Comparison of ENCODE assay signal across 26 mouse cellular contexts in genomic region chr10:67176932-67177331, GRCm38 (mm10).
DNase-seq lines count a peak whose midpoint lies in the region; ATAC-seq and TF ChIP-seq lines count a peak whose summit lies in the region.
"Had no signal": no experiment of that assay in that cellular context is flagged by ENCODE, and none has a peak within 500 bp of the region (broad histone marks: within the 10 kb centered on the region; RNA-seq: fewer than 3 reads in every experiment).

No protein-coding gene starts in this region.

- TF ChIP-seq RAD21 in MEL (IDR thresholded peaks at IDR 0.05; ENCODE audit: low read depth, low read length), result no peak

- peaks cover 36% of the 10 kb centered on the region for H3K4me1 ChIP-seq in liver, embryonic 12.5 days
- peaks cover 13% of the 10 kb centered on the region for H3K4me1 ChIP-seq in liver, embryonic 11.5 days (replicated peaks; ENCODE audit: control insufficient read depth, insufficient read depth, low read length)
- H3K4me1 ChIP-seq in MEL (ENCODE audit: control insufficient read depth in 1 of 2, insufficient read depth in 2 of 2, low read length in 2 of 2), result peaks cover 4 to 7% of the 10 kb centered on the region in 2 experiments; a peak in 2 of 4 replicates
- H3K4me1 ChIP-seq in intestine, embryonic 15.5 days (replicated peaks), result peaks cover 5% of the 10 kb centered on the region; the same call in 1 of the 2 replicates
- peaks cover 31% of the 10 kb centered on the region for H3K4me1 ChIP-seq in liver, postnatal 0 days (ENCODE audit: insufficient read depth)

- TF ChIP-seq EP300 in MEL (IDR thresholded peaks at IDR 0.05; ENCODE audit: low read depth in 1 of 2, low read length in 2 of 2), result 0 out of 4 replicates have a peak, but pooled peaks of 1 of the 2 experiments have one; percentile 36
- no peak for TF ChIP-seq EP300 in liver, postnatal 0 days (IDR thresholded peaks at IDR 0.05; ENCODE audit: low read depth)

- DNase-seq in liver, embryonic 11.5 days (ENCODE audit: low spot score), result no peak
- peak; percentile 53 for DNase-seq in MEL (ENCODE audit: low read depth, low spot score)
- DNase-seq in liver, postnatal 0 days, result no peak
- DNase-seq in adrenal gland, adult 18-20 months (ENCODE audit: low spot score in 2 of 2), result no peak
- DNase-seq in kidney, postnatal 25 days, result no peak
- DNase-seq: adrenal gland, postnatal 14 days; cerebellum, adult 9-10 months; forebrain, postnatal 0 days; kidney, adult 2 months; kidney, postnatal 10 days; layer of hippocampus, postnatal 36 days; lung, adult 2 months; lung, postnatal 4 days; retina, postnatal 1 day; right cerebral cortex, postnatal 25 days; thymus, postnatal 25 days had no signal

- H3K79me2 ChIP-seq in MEL (ENCODE audit: control insufficient read depth, insufficient read depth, low read length, poor library complexity), result no peaks in the 10 kb centered on the region

- H3K27me3 ChIP-seq in liver, embryonic 12.5 days (replicated peaks), result no peaks in the 10 kb centered on the region
- H3K27me3 ChIP-seq in liver, embryonic 11.5 days (replicated peaks; ENCODE audit: control insufficient read depth, insufficient read depth, low read length), result no peaks in the 10 kb centered on the region
- no peaks in the 10 kb centered on the region for H3K27me3 ChIP-seq in MEL (ENCODE audit: control insufficient read depth in 1 of 2, insufficient read depth in 2 of 2, low read length in 2 of 2)
- H3K27me3 ChIP-seq in intestine, embryonic 15.5 days (replicated peaks), result no peaks in the 10 kb centered on the region
- no peaks in the 10 kb centered on the region for H3K27me3 ChIP-seq in liver, postnatal 0 days (ENCODE audit: insufficient read depth, low read length)
- H3K27me3 ChIP-seq: neural tube, embryonic 13.5 days had no signal

- peak; percentile 54; the same call in 1 of the 2 replicates for ATAC-seq in liver, embryonic 12.5 days
- ATAC-seq in liver, embryonic 11.5 days (replicated peaks; ENCODE audit: low FRiP score), result no peak; the same call in 1 of the 2 replicates
- 0 out of 2 replicates have a peak, but pooled peaks have one; percentile 3 for ATAC-seq in intestine, embryonic 15.5 days
- no peak for ATAC-seq in liver, postnatal 0 days
- ATAC-seq: forebrain, postnatal 0 days; hindbrain, postnatal 0 days; midbrain, embryonic 16.5 days had no signal

- peak overlapping the region; percentile 49; the same call in 1 of the 2 replicates for H3K27ac ChIP-seq in liver, embryonic 12.5 days
- H3K27ac ChIP-seq in liver, embryonic 11.5 days (ENCODE audit: low read depth, low read length), result no peak overlapping the region
- H3K27ac ChIP-seq in MEL (ENCODE audit: control insufficient read depth, low read depth, low read length), result peak overlapping the region; percentile 79
- H3K27ac ChIP-seq in intestine, embryonic 15.5 days, result 0 out of 2 replicates have a peak overlapping the region, but pooled peaks have one; percentile 67
- peak overlapping the region; percentile 29; the same call in 1 of the 2 replicates for H3K27ac ChIP-seq in liver, postnatal 0 days (ENCODE audit: low read depth)
- H3K27ac ChIP-seq: embryonic facial prominence, embryonic 10.5 days; forebrain, embryonic 10.5 days; hindbrain, postnatal 0 days; layer of hippocampus, adult 2 months; midbrain, embryonic 10.5 days; neural tube, embryonic 13.5 days had no signal

- no peaks in the 10 kb centered on the region for H3K36me3 ChIP-seq in liver, embryonic 12.5 days
- no peaks in the 10 kb centered on the region for H3K36me3 ChIP-seq in liver, embryonic 11.5 days (ENCODE audit: control insufficient read depth, insufficient read depth, low read length)
- H3K36me3 ChIP-seq in MEL (ENCODE audit: control insufficient read depth in 1 of 2, insufficient read depth in 2 of 2, low read length in 2 of 2), result peaks cover 0 to 19% of the 10 kb centered on the region in 2 experiments; a peak in 2 of 4 replicates
- no peaks in the 10 kb centered on the region for H3K36me3 ChIP-seq in intestine, embryonic 15.5 days
- no peaks in the 10 kb centered on the region for H3K36me3 ChIP-seq in liver, postnatal 0 days (replicated peaks; ENCODE audit: insufficient read depth, low read length)
- H3K36me3 ChIP-seq: embryonic facial prominence, embryonic 10.5 days; forebrain, embryonic 10.5 days; midbrain, embryonic 10.5 days; neural tube, embryonic 13.5 days had no signal

- WGBS in liver, embryonic 12.5 days (ENCODE audit: insufficient replicate concordance), result 31% methylated on average over 3 of the region's 3 CpGs
- 60% methylated on average over 3 of the region's 3 CpGs for WGBS in liver, embryonic 11.5 days
- 67% methylated on average over 3 of the region's 3 CpGs for WGBS in intestine, embryonic 15.5 days
- WGBS in liver, postnatal 0 days (ENCODE audit: insufficient replicate concordance), result 48% methylated on average over 3 of the region's 3 CpGs

- no peaks in the 10 kb centered on the region for H3K9me3 ChIP-seq in liver, embryonic 12.5 days (replicated peaks)
- no peaks in the 10 kb centered on the region for H3K9me3 ChIP-seq in liver, embryonic 11.5 days (ENCODE audit: control insufficient read depth, low read length)
- H3K9me3 ChIP-seq in MEL (replicated peaks; ENCODE audit: insufficient read depth, low read length), result no peaks in the 10 kb centered on the region
- H3K9me3 ChIP-seq in intestine, embryonic 15.5 days, result no peaks in the 10 kb centered on the region
- H3K9me3 ChIP-seq in liver, postnatal 0 days (ENCODE audit: low read length), result no peaks in the 10 kb centered on the region
- H3K9me3 ChIP-seq: embryonic facial prominence, embryonic 10.5 days; forebrain, embryonic 10.5 days; midbrain, embryonic 10.5 days; neural tube, embryonic 13.5 days had no signal

- no peak for TF ChIP-seq CTCF in MEL (IDR thresholded peaks at IDR 0.05 in 2 of 3, conservative IDR thresholded peaks at IDR 0.05 in 1 of 3; ENCODE audit: control insufficient read depth in 1 of 3, insufficient read depth in 1 of 3, low read depth in 2 of 3, low read length in 3 of 3, poor library complexity in 1 of 3, severe bottlenecking in 1 of 3)
- TF ChIP-seq CTCF in liver, postnatal 0 days (IDR thresholded peaks at IDR 0.05; ENCODE audit: low read depth), result no peak

- no peak for TF ChIP-seq POLR2A in MEL (IDR thresholded peaks at IDR 0.05; ENCODE audit: control insufficient read depth in 1 of 2, insufficient read depth in 1 of 2, low read depth in 1 of 2, low read length in 2 of 2, poor library complexity in 1 of 2)

- H3K4me2 ChIP-seq in liver, embryonic 12.5 days, result peak overlapping the region; percentile 22; the same call in 1 of the 2 replicates
- no peak overlapping the region for H3K4me2 ChIP-seq in liver, embryonic 11.5 days
- no peak overlapping the region for H3K4me2 ChIP-seq in intestine, embryonic 15.5 days (replicated peaks)
- H3K4me2 ChIP-seq in liver, postnatal 0 days (ENCODE audit: low read depth, low read length), result no peak overlapping the region
- H3K4me2 ChIP-seq: neural tube, embryonic 13.5 days had no signal

- no peak overlapping the region for H3K4me3 ChIP-seq in liver, embryonic 12.5 days
- H3K4me3 ChIP-seq in liver, embryonic 11.5 days (ENCODE audit: low read depth, low read length), result no peak overlapping the region
- peak overlapping the region in 1 of 2 experiments; percentile 24; a peak in 1 of 4 replicates for H3K4me3 ChIP-seq in MEL (ENCODE audit: control insufficient read depth in 1 of 2, insufficient read depth in 1 of 2, low read depth in 2 of 2, low read length in 2 of 2)
- no peak overlapping the region for H3K4me3 ChIP-seq in intestine, embryonic 15.5 days (replicated peaks)
- H3K4me3 ChIP-seq in liver, postnatal 0 days (ENCODE audit: low read depth, low read length), result no peak overlapping the region
- H3K4me3 ChIP-seq: embryonic facial prominence, embryonic 10.5 days; forebrain, embryonic 10.5 days; layer of hippocampus, adult 2 months; midbrain, embryonic 10.5 days; myocyte; neural tube, embryonic 13.5 days had no signal

- H3K9ac ChIP-seq in liver, embryonic 12.5 days, result no peak overlapping the region; the same call in 1 of the 2 replicates
- no peak overlapping the region for H3K9ac ChIP-seq in liver, embryonic 11.5 days (ENCODE audit: low read depth, low read length)
- peak overlapping the region; percentile 49 for H3K9ac ChIP-seq in MEL (ENCODE audit: control insufficient read depth, low read depth, low read length, poor library complexity, severe bottlenecking)
- no peak overlapping the region for H3K9ac ChIP-seq in intestine, embryonic 15.5 days
- H3K9ac ChIP-seq in liver, postnatal 0 days (replicated peaks), result no peak overlapping the region
- H3K9ac ChIP-seq: forebrain, postnatal 0 days; neural tube, embryonic 13.5 days had no signal

TF ChIP-seq in MEL, 35 proteins besides CTCF, POLR2A, EP300 and RAD21:
- TF ChIP-seq MAZ (IDR thresholded peaks at IDR 0.05; ENCODE audit: low read depth, low read length) (no peak), BHLHE40 (IDR thresholded peaks at IDR 0.05; ENCODE audit: borderline replicate concordance, low read depth, low read length) (no peak), RCOR1 (IDR thresholded peaks at IDR 0.05; ENCODE audit: low read depth, low read length) (peak; percentile 17; the same call in 1 of the 2 replicates), MEF2A (IDR thresholded peaks at IDR 0.05; ENCODE audit: extremely low read depth, insufficient replicate concordance, low read depth, low read length, poor library complexity, severe bottlenecking) (no peak), MYC (IDR thresholded peaks at IDR 0.05; ENCODE audit: low read depth, low read length) (no peak), GATA1 (IDR thresholded peaks at IDR 0.05; ENCODE audit: low read depth, low read length) (0 out of 2 replicates have a peak, but pooled peaks have one; percentile 10), TBP (IDR thresholded peaks at IDR 0.05; ENCODE audit: low read depth, low read length) (no peak), ZC3H11A (IDR thresholded peaks at IDR 0.05; ENCODE audit: low read depth, low read length) (no peak), ETS1 (IDR thresholded peaks at IDR 0.05; ENCODE audit: low read depth, low read length) (no peak)

Comparison
In these comparisons a context has a peak if more than half of its experiments do, and no peak if none do; other contexts are left out.
1. ATAC-seq: peak in liver, embryonic 12.5 days (single experiment) and intestine, embryonic 15.5 days (single experiment); none in liver, embryonic 11.5 days (single experiment) and liver, postnatal 0 days (single experiment).